In genomic region chr5:34242224-34242963, GRCm38 (mm10) we compare ENCODE assay signal across 8 mouse cellular contexts. TPM values are rescaled to one million over a fixed set of nuclear protein-coding genes. Genes with fewer than 3 reads are reported as not detected.
DNase-seq lines count a peak whose midpoint lies in the region; ATAC-seq lines count a peak whose summit lies in the region.

No protein-coding gene starts in this region.

- H3K27ac ChIP-seq in hindbrain, embryonic 16.5 days (ENCODE audit: low read depth, low read length) = no peak overlapping the region
- no peak overlapping the region for H3K27ac ChIP-seq in neural tube, embryonic 13.5 days (replicated peaks)

- no peaks in the 10 kb centered on the region for H3K27me3 ChIP-seq in hindbrain, embryonic 16.5 days (replicated peaks; ENCODE audit: control insufficient read depth, insufficient read depth, low read length)
- no peaks in the 10 kb centered on the region for H3K27me3 ChIP-seq in neural tube, embryonic 13.5 days

- 38% methylated on average over 15 of the region's 15 CpGs for WGBS in hindbrain, embryonic 16.5 days
- WGBS in neural tube, embryonic 13.5 days = 47% methylated on average over 15 of the region's 15 CpGs

- H3K4me1 ChIP-seq in hindbrain, embryonic 16.5 days (ENCODE audit: control insufficient read depth, insufficient read depth, low read depth, low read length) = peaks cover 12% of the 10 kb centered on the region
- H3K4me1 ChIP-seq in neural tube, embryonic 13.5 days (replicated peaks) = peaks cover 14% of the 10 kb centered on the region

- intact Hi-C loops in left cerebral cortex, postnatal 25 days (cut with DNase I) = loop anchor here (2.0 kb wide), 2 partner anchors 34 to 46 kb away; no protein-coding TSS in a partner anchor

- no peak overlapping the region for H3K9ac ChIP-seq in hindbrain, embryonic 16.5 days (ENCODE audit: low read depth, low read length)
- peak overlapping the region; percentile 35; the same call in 1 of the 2 replicates for H3K9ac ChIP-seq in neural tube, embryonic 13.5 days

- no peak overlapping the region for H3K4me3 ChIP-seq in hindbrain, embryonic 16.5 days (ENCODE audit: low read length)
- no peak overlapping the region for H3K4me3 ChIP-seq in neural tube, embryonic 13.5 days

- ATAC-seq in cerebellum, adult (ENCODE audit: insufficient number of reproducible peaks, low FRiP score, low TSS enrichment) = no peak
- ATAC-seq in hindbrain, embryonic 16.5 days = peak; percentile 83
- ATAC-seq in neural tube, embryonic 13.5 days (ENCODE audit: low read depth) = no peak

- peak; percentile 52 to 59 for DNase-seq in cerebellum, postnatal 25 days
- DNase-seq in adrenal gland, postnatal 36 days = peak; percentile 75 to 82
- peak; percentile 25 to 40 for DNase-seq in gastrocnemius, adult 8-10 months (ENCODE audit: low spot score in 2 of 2)
- peak; percentile 79 to 96 for DNase-seq in left cerebral cortex, postnatal 25 days (ENCODE audit: low spot score in 2 of 2)
- no peak for DNase-seq in spleen, postnatal 14 days (ENCODE audit: low spot score in 2 of 2)

- 0 out of 2 replicates have a peak overlapping the region, but pooled peaks have one; percentile 7 for H3K4me2 ChIP-seq in hindbrain, embryonic 16.5 days (ENCODE audit: low read length)
- H3K4me2 ChIP-seq in neural tube, embryonic 13.5 days = no peak overlapping the region

- no peaks in the 10 kb centered on the region for H3K9me3 ChIP-seq in hindbrain, embryonic 16.5 days (ENCODE audit: control insufficient read depth, low read length)
- no peaks in the 10 kb centered on the region for H3K9me3 ChIP-seq in neural tube, embryonic 13.5 days

- H3K36me3 ChIP-seq in hindbrain, embryonic 16.5 days (ENCODE audit: control insufficient read depth, insufficient read depth, low read length) = no peaks in the 10 kb centered on the region
- H3K36me3 ChIP-seq in neural tube, embryonic 13.5 days = no peaks in the 10 kb centered on the region

RNA-seq across cellular contexts. Expression of gene Zfyve28, which starts 45.9 kb away (rescaled TPM):
- total RNA-seq in adrenal gland, postnatal 36 days (2021) = under 1 TPM; 0.36 to 0.60 TPM
- total RNA-seq in gastrocnemius, adult 8-10 months (2022) = 1 to 10 TPM in 1 of 4 experiments, under 1 TPM in 3; 0.35 to 1.3 (median 0.68) TPM
- polyA plus RNA-seq in hindbrain, embryonic 16.5 days (2015; fragmentation: Nextera tagmentation; extraction: Ambion mirVana) = 4.6 and 5.2 TPM in 2 replicates
- total RNA-seq in left cerebral cortex, postnatal 25 days (2021) = 10 to 100 TPM; 40.6 to 62.2 TPM
- 5.6 and 6.9 TPM in 2 replicates for polyA plus RNA-seq in neural tube, embryonic 13.5 days (2015; fragmentation: Nextera tagmentation; extraction: Ambion mirVana)

RNA-seq across cellular contexts. Expression of gene Cfap99, which starts 46.0 kb away (rescaled TPM):
- not detected for total RNA-seq in adrenal gland, postnatal 36 days (2021)
- not detected for total RNA-seq in gastrocnemius, adult 8-10 months (2022)
- 0.19 TPM in 1 of 2 replicates, not detected in the other for polyA plus RNA-seq in hindbrain, embryonic 16.5 days (2015; fragmentation: Nextera tagmentation; extraction: Ambion mirVana)
- total RNA-seq in left cerebral cortex, postnatal 25 days (2021) = 1 to 10 TPM in 1 of 2 experiments, under 1 TPM in 1; 0.71 to 1.1 TPM
- polyA plus RNA-seq in neural tube, embryonic 13.5 days (2015; fragmentation: Nextera tagmentation; extraction: Ambion mirVana) = not detected in 2 replicates

RNA-seq across cellular contexts. Expression of gene Mxd4, which starts 54.9 kb away (rescaled TPM):
- 100 to 1,000 TPM; 133 to 137 TPM for total RNA-seq in adrenal gland, postnatal 36 days (2021)
- 10 to 100 TPM; 17.0 to 30.9 (median 24.8) TPM for total RNA-seq in gastrocnemius, adult 8-10 months (2022)
- polyA plus RNA-seq in hindbrain, embryonic 16.5 days (2015; fragmentation: Nextera tagmentation; extraction: Ambion mirVana) = 31.0 and 33.9 TPM in 2 replicates
- total RNA-seq in left cerebral cortex, postnatal 25 days (2021) = 10 to 100 TPM; 77.6 to 96.5 TPM
- polyA plus RNA-seq in neural tube, embryonic 13.5 days (2015; fragmentation: Nextera tagmentation; extraction: Ambion mirVana) = 27.0 and 31.6 TPM in 2 replicates

Comparison
In these comparisons a context has a peak if more than half of its experiments do, and no peak if none do; other contexts are left out.
1. DNase-seq: peak in cerebellum, postnatal 25 days (2 of 2), adrenal gland, postnatal 36 days (2 of 2), gastrocnemius, adult 8-10 months (2 of 2) and left cerebral cortex, postnatal 25 days (2 of 2); none in spleen, postnatal 14 days (0 of 2).
2. RNA of gene Zfyve28, which starts 45.9 kb away (total RNA-seq): 40.6 to 62.2 TPM in left cerebral cortex, postnatal 25 days; 0.35 to 1.3 TPM in gastrocnemius, adult 8-10 months and 0.36 to 0.60 TPM in adrenal gland, postnatal 36 days; every median in the first group is over 10 times any median in the second.